16 mouse cellular contexts compared by ENCODE assay signal in genomic region chr6:128261486-128261885, GRCm38 (mm10). TPM values are rescaled to one million over a fixed set of nuclear protein-coding genes. Genes with fewer than 3 reads are reported as not detected.
"Had no signal": no experiment of that assay in that cellular context is flagged by ENCODE, and none has a peak within 500 bp of the region (broad histone marks: within the 10 kb centered on the region; RNA-seq: fewer than 3 reads in every experiment).

No protein-coding gene starts in this region.

- H3K4me2 ChIP-seq: lung, embryonic 14.5 days; midbrain, embryonic 12.5 days; midbrain, embryonic 15.5 days; neural tube, embryonic 12.5 days; stomach, embryonic 15.5 days had no signal

- H3K27ac ChIP-seq: midbrain, embryonic 10.5 days; midbrain, embryonic 12.5 days; midbrain, embryonic 15.5 days; neural tube, embryonic 12.5 days; stomach, embryonic 15.5 days; stomach, postnatal 0 days had no signal

- DNase-seq: lung, adult 18-20 months; lung, embryonic 14.5 days; lung, postnatal 10 days; lung, postnatal 4 days; right cerebral cortex, postnatal 14 days; thymus, adult 2 months; thymus, postnatal 25 days had no signal

- H3K9me3 ChIP-seq: midbrain, embryonic 10.5 days; midbrain, embryonic 12.5 days; midbrain, embryonic 15.5 days; neural tube, embryonic 12.5 days; stomach, embryonic 15.5 days had no signal

- H3K27me3 ChIP-seq: midbrain, embryonic 12.5 days; midbrain, embryonic 15.5 days; neural tube, embryonic 12.5 days; stomach, embryonic 15.5 days had no signal

- H3K4me1 ChIP-seq: midbrain, embryonic 10.5 days; midbrain, embryonic 12.5 days; midbrain, embryonic 15.5 days; neural tube, embryonic 12.5 days; stomach, embryonic 15.5 days had no signal

- H3K36me3 ChIP-seq: midbrain, embryonic 10.5 days; midbrain, embryonic 12.5 days; midbrain, embryonic 15.5 days; neural tube, embryonic 12.5 days; stomach, embryonic 15.5 days had no signal

- H3K4me3 ChIP-seq: midbrain, embryonic 10.5 days; midbrain, embryonic 12.5 days; midbrain, embryonic 15.5 days; neural tube, embryonic 12.5 days; stomach, embryonic 15.5 days had no signal

- ATAC-seq: midbrain, embryonic 15.5 days had no signal

- H3K9ac ChIP-seq: lung, embryonic 14.5 days; midbrain, embryonic 12.5 days; midbrain, embryonic 15.5 days; neural tube, embryonic 12.5 days; stomach, embryonic 15.5 days had no signal

RNA-seq across cellular contexts. Expression of gene Tead4, which starts 39.1 kb away (rescaled TPM):
- total RNA-seq: megakaryocyte-erythroid progenitor cell, adult 5-6 weeks; monocyte, adult 5-6 weeks; neutrophil, adult 5-6 weeks had no signal
